Mouse (Mus musculus): ENCODE data around the gene Afg3l1. TPM values are rescaled to one million over a fixed set of nuclear protein-coding genes. Genes with fewer than 3 reads are reported as not detected.
"Not testable (repeated sequence)": the region's sequence is repeated elsewhere in the genome, so short reads cannot be mapped to it uniquely, and the experiment has no call there.

Afg3l1 gene
- total RNA-seq, 2 experiments from 2014 or later: 29.5 to 40.5 TPM

- no peak for DNase-seq (ENCODE audit: low spot score in 2 of 2)
- intact Hi-C loops (cut with DNase I): no loop called here
These were observed 29.4 kb downstream of the Afg3l1 start for GRCm38 (mm10) chr8:123507153-123507552.

- intact Hi-C loops (cut with DNase I): loop anchor here (5.0 kb wide), 1 partner anchor 34 kb away; the partner anchor contains the start of gene Afg3l1
These were observed 33.1 kb downstream of the Afg3l1 start for GRCm38 (mm10) chr8:123510819-123511218.

GRCm38 (mm10) chr8:123514136-123514535, 36.4 kb downstream of the Afg3l1 start:
- DNase-seq (ENCODE audit: low spot score in 2 of 2): no peak
- intact Hi-C loops (cut with DNase I): loop anchor here (5.0 kb wide), 1 partner anchor 37 kb away; the partner anchor contains the start of gene Afg3l1

More at GRCm38 (mm10) chr8:123510819-123511218, 33.1 kb downstream of the Afg3l1 start:
- no peak for DNase-seq (ENCODE audit: low spot score in 2 of 2)

- intact Hi-C loops (cut with DNase I): loop anchor here (5.0 kb wide), 1 partner anchor 38 kb away; the partner anchor contains the start of gene Afg3l1
- peak; percentile 56 to 72 for DNase-seq (ENCODE audit: low spot score in 2 of 2)
These were observed 37.3 kb downstream of the Afg3l1 start, which contains the start of gene Dbndd1 for GRCm38 (mm10) chr8:123514781-123515539. Gene Dbndd1, minus strand, starts transcription at chr8:123515463.

GRCm38 (mm10) chr8:123515540-123515897, 37.8 kb downstream of the Afg3l1 start:
- no peak for DNase-seq (ENCODE audit: low spot score in 2 of 2)
- intact Hi-C loops (cut with DNase I): no loop called here

- DNase-seq (ENCODE audit: low spot score in 2 of 2): no peak
- intact Hi-C loops (cut with DNase I): no loop called here
These were observed 38.9 kb downstream of the Afg3l1 start for GRCm38 (mm10) chr8:123516596-123516995.

- no peak for DNase-seq (ENCODE audit: low spot score in 2 of 2)
- intact Hi-C loops (cut with DNase I): no loop called here
These were observed 40.5 kb downstream of the Afg3l1 start for GRCm38 (mm10) chr8:123518172-123518571.

- peak; percentile 86 to 89 for DNase-seq (ENCODE audit: low spot score in 2 of 2)
- intact Hi-C loops (cut with DNase I): no loop called here
These were observed 41.0 kb downstream of the Afg3l1 start, which contains the start of gene Gas8 for GRCm38 (mm10) chr8:123518667-123519066. Gene Gas8, plus strand, starts transcription at chr8:123518834.

GRCm38 (mm10) chr8:123520048-123520447, 42.3 kb downstream of the Afg3l1 start:
- DNase-seq (ENCODE audit: low spot score in 2 of 2); intact Hi-C loops (cut with DNase I): not testable (repeated sequence)

GRCm38 (mm10) chr8:123527720-123528489, 50.2 kb downstream of the Afg3l1 start:
- DNase-seq (ENCODE audit: low spot score in 2 of 2): peak; percentile 28 to 51
- intact Hi-C loops (cut with DNase I): no loop called here

GRCm38 (mm10) chr8:123536242-123536989, 58.7 kb downstream of the Afg3l1 start:
- intact Hi-C loops (cut with DNase I): no loop called here
- no peak for DNase-seq (ENCODE audit: low spot score in 2 of 2)

GRCm38 (mm10) chr8:123536990-123537380, 59.3 kb downstream of the Afg3l1 start:
- intact Hi-C loops (cut with DNase I): no loop called here
- no peak for DNase-seq (ENCODE audit: low spot score in 2 of 2)

- intact Hi-C loops (cut with DNase I); DNase-seq (ENCODE audit: low spot score in 2 of 2): not testable (repeated sequence)
These were observed 59.9 kb downstream of the Afg3l1 start for GRCm38 (mm10) chr8:123537641-123538040.

Other genes with a start within 250 kb of the Afg3l1 start
- 10 to 100 TPM; 86.7 to 88.8 TPM for gene Spata2l, start 241.7 kb upstream of the Afg3l1 start, total RNA-seq (2021)
- 10 to 100 TPM; 19.2 to 24.8 TPM for gene Zfp276, start 223.7 kb upstream of the Afg3l1 start, total RNA-seq (2021)
- 10 to 100 TPM; 56.1 to 67.6 TPM for gene Vps9d1, start 223.6 kb upstream of the Afg3l1 start, total RNA-seq (2021)
- gene Fanca, start 159.3 kb upstream of the Afg3l1 start, total RNA-seq (2021): 1 to 10 TPM; 2.7 TPM
- gene Spire2, start 145.2 kb upstream of the Afg3l1 start, total RNA-seq (2021): 10 to 100 TPM; 14.8 to 18.2 TPM
- gene Tcf25, start 104.2 kb upstream of the Afg3l1 start, total RNA-seq (2021): 100 to 1,000 TPM; 543 to 593 TPM
- gene Mc1r, start 70.8 kb upstream of the Afg3l1 start, total RNA-seq (2021): under 1 TPM in 1 of 2 experiments, not detected in 1; 0.14 TPM
- gene Tubb3, start 66.5 kb upstream of the Afg3l1 start, total RNA-seq (2021): 100 to 1,000 TPM; 399 to 458 TPM
- gene Def8, start 54.4 kb upstream of the Afg3l1 start, total RNA-seq (2021): 10 to 100 TPM; 62.0 to 64.3 TPM
- 10 to 100 TPM; 15.6 to 17.5 TPM for gene Dbndd1, start 37.6 kb downstream of the Afg3l1 start, total RNA-seq (2021)
- 10 to 100 TPM; 23.4 to 34.5 TPM for gene Gas8, start 40.9 kb downstream of the Afg3l1 start, total RNA-seq (2021)
- gene Rhou, start 176.0 kb downstream of the Afg3l1 start, total RNA-seq (2021): 10 to 100 TPM; 41.6 to 49.0 TPM